Mouse (Mus musculus): ENCODE data around the gene A4galt.
"Not testable (repeated sequence)": the region's sequence is repeated elsewhere in the genome, so short reads cannot be mapped to it uniquely, and the experiment has no call there.

The A4galt gene

GRCm38 (mm10) chr15:83268428-83268827 is 16.9 kb upstream of the A4galt start:
- not testable (repeated sequence) for DNase-seq (ENCODE audit: low read depth, low spot score)

- DNase-seq (ENCODE audit: low read depth, low spot score), result no peak
These were observed 13.7 kb upstream of the A4galt start for GRCm38 (mm10) chr15:83265269-83265668.

- no peak for DNase-seq (ENCODE audit: low read depth, low spot score)
These were observed 11.8 kb upstream of the A4galt start for GRCm38 (mm10) chr15:83263405-83263804.

GRCm38 (mm10) chr15:83257906-83258305 is 6.3 kb upstream of the A4galt start:
- peak; percentile 52 for DNase-seq (ENCODE audit: low read depth, low spot score)

- no peak for DNase-seq (ENCODE audit: low read depth, low spot score)
These were observed 4.9 kb upstream of the A4galt start for GRCm38 (mm10) chr15:83256491-83256890.

- no peak for DNase-seq (ENCODE audit: low read depth, low spot score)
These were observed 4.4 kb upstream of the A4galt start for GRCm38 (mm10) chr15:83255944-83256343.

GRCm38 (mm10) chr15:83255191-83255782 is 3.7 kb upstream of the A4galt start:
- no peak for DNase-seq (ENCODE audit: low read depth, low spot score)

- no peak for DNase-seq (ENCODE audit: low read depth, low spot score)
These were observed 2.9 kb upstream of the A4galt start for GRCm38 (mm10) chr15:83254372-83255070.

GRCm38 (mm10) chr15:83252060-83252459 is 486 bp upstream of the A4galt start:
- DNase-seq (ENCODE audit: low read depth, low spot score), result peak; percentile 10

- no peak for DNase-seq (ENCODE audit: low read depth, low spot score)
These were observed 861 bp downstream of the A4galt start for GRCm38 (mm10) chr15:83250651-83251175.

- DNase-seq (ENCODE audit: low read depth, low spot score), result no peak
These were observed 1.9 kb downstream of the A4galt start for GRCm38 (mm10) chr15:83249535-83250287.

- DNase-seq (ENCODE audit: low read depth, low spot score), result no peak
These were observed 3.2 kb downstream of the A4galt start for GRCm38 (mm10) chr15:83248236-83248844.

GRCm38 (mm10) chr15:83244371-83244770 is 7.2 kb downstream of the A4galt start:
- DNase-seq (ENCODE audit: low read depth, low spot score), result no peak

GRCm38 (mm10) chr15:83241961-83242680 is 9.5 kb downstream of the A4galt start:
- no peak for DNase-seq (ENCODE audit: low read depth, low spot score)

- no peak for DNase-seq (ENCODE audit: low read depth, low spot score)
These were observed 10.1 kb downstream of the A4galt start for GRCm38 (mm10) chr15:83241497-83241896.

- DNase-seq (ENCODE audit: low read depth, low spot score), result no peak
These were observed 13.9 kb downstream of the A4galt start for GRCm38 (mm10) chr15:83237460-83238243.

GRCm38 (mm10) chr15:83236824-83237223 is 14.8 kb downstream of the A4galt start:
- DNase-seq (ENCODE audit: low read depth, low spot score), result no peak

GRCm38 (mm10) chr15:83233219-83233992 is 18.2 kb downstream of the A4galt start:
- DNase-seq (ENCODE audit: low read depth, low spot score), result peak; percentile 89

- DNase-seq (ENCODE audit: low read depth, low spot score), result no peak
These were observed 24.0 kb downstream of the A4galt start for GRCm38 (mm10) chr15:83227559-83227958.

GRCm38 (mm10) chr15:83226871-83227270 is 24.7 kb downstream of the A4galt start:
- no peak for DNase-seq (ENCODE audit: low read depth, low spot score)
